Mouse (Mus musculus) heart, embryonic 10.5 days (tissue): ENCODE results near the gene Tas2r143. TPM values are rescaled to one million over a fixed set of nuclear protein-coding genes. Genes with fewer than 3 reads are reported as not detected.

ENCODE experiments used
- DNase-seq: peaks from one replicate; pipeline ENCODE4 v3.0.0-alpha.2; 2017; ENCODE audit warnings: low spot score
- H3K27ac ChIP-seq: fragments of 300-500 bp; sonication (generic); 2 replicates; pipeline ENCODE4 v1.5.1; 2016; ENCODE audit warnings: mild to moderate bottlenecking
- H3K27me3 ChIP-seq: fragments of 300-500 bp; sonication (generic); 2 replicates; pipeline ENCODE4 v1.6.1; 2016; ENCODE audit warnings: mild to moderate bottlenecking; ENCODE audit not compliant: poor library complexity, insufficient read depth, severe bottlenecking
- H3K36me3 ChIP-seq: fragments of 300-500 bp; sonication (generic); 2 replicates; pipeline ENCODE4 v1.6.1; 2016; ENCODE audit warnings: mild to moderate bottlenecking, moderate library complexity
- H3K4me1 ChIP-seq: fragments of 300-500 bp; sonication (generic); 2 replicates; pipeline ENCODE4 v1.6.1; 2016; ENCODE audit warnings: mild to moderate bottlenecking
- H3K4me3 ChIP-seq: fragments of 300-500 bp; sonication (generic); 2 replicates; pipeline ENCODE4 v1.5.1; 2016; ENCODE audit warnings: mild to moderate bottlenecking, moderate library complexity
- H3K9me3 ChIP-seq: fragments of 300-500 bp; sonication (generic); 2 replicates; pipeline ENCODE4 v1.6.1; 2016; ENCODE audit warnings: mild to moderate bottlenecking, moderate library complexity
- WGBS: fragments of 180-500 bp; shearing (Covaris S2); methylation state at CpG from one replicate; pipeline ENCODE4 v1.1.7; 2016; 5-methylcytosine and 5-hydroxymethylcytosine counted together
- polyA plus RNA-seq: library from polyadenylated mRNA; unstranded; fragments of >200 nt; fragmentation: Nextera tagmentation; extraction: Ambion mirVana; gene quantifications from 2 replicates; pipeline ENCODE4 v1.2.1, GENCODE M21; 2016

Tas2r143 gene
- polyA plus RNA-seq, 1 experiment from 2014 or later, result not detected

GRCm38 (mm10) chr6:42372421-42372815 is 27.6 kb upstream of the Tas2r143 start:
- peaks cover 63% of the 10 kb centered on the region for H3K4me1 ChIP-seq
- H3K9me3 ChIP-seq, result no peaks in the 10 kb centered on the region
- H3K27ac ChIP-seq, result peak overlapping the region; percentile 83
- H3K4me3 ChIP-seq, result peak overlapping the region; percentile 70
- WGBS, result 12% methylated on average over 9 of the region's 9 CpGs
- DNase-seq, result no peak
- no peaks in the 10 kb centered on the region for H3K27me3 ChIP-seq
- H3K36me3 ChIP-seq, result no peaks in the 10 kb centered on the region

- H3K4me1 ChIP-seq, result peaks cover 63% of the 10 kb centered on the region
- peak within 1 kb of the TSS; percentile 70 for H3K4me3 ChIP-seq
- DNase-seq, result peak; percentile 76
- H3K9me3 ChIP-seq, result no peaks in the 10 kb centered on the region
- no peaks in the 10 kb centered on the region for H3K36me3 ChIP-seq
- H3K27ac ChIP-seq, result peak within 1 kb of the TSS; percentile 83
- H3K27me3 ChIP-seq, result no peaks in the 10 kb centered on the region
- under 1% methylated on average over 34 of the region's 36 CpGs for WGBS
Observed at GRCm38 (mm10) chr6:42372816-42373547, 27.1 kb upstream of the Tas2r143 start, which contains the start of gene Epha1. Gene Epha1, minus strand, starts transcription at chr6:42373268.

GRCm38 (mm10) chr6:42373669-42374430 is 26.2 kb upstream of the Tas2r143 start:
- Histone ChIP-seq H3K36me3 (no peaks in the 10 kb centered on the region), H3K27me3 (no peaks in the 10 kb centered on the region), H3K4me1 (peaks cover 63% of the 10 kb centered on the region), H3K27ac (peak overlapping the region; percentile 83), H3K9me3 (no peaks in the 10 kb centered on the region), H3K4me3 (peak overlapping the region; percentile 70)
- 51% methylated on average over 6 of the region's 7 CpGs for WGBS
- no peak for DNase-seq

- DNase-seq, result no peak
- 41% methylated on average over 4 of the region's 4 CpGs for WGBS
- Histone ChIP-seq H3K4me1 (peaks cover 63% of the 10 kb centered on the region), H3K27me3 (no peaks in the 10 kb centered on the region), H3K4me3 (no peak overlapping the region), H3K27ac (no peak overlapping the region), H3K36me3 (no peaks in the 10 kb centered on the region), H3K9me3 (no peaks in the 10 kb centered on the region)
Observed at GRCm38 (mm10) chr6:42374701-42375100, 25.3 kb upstream of the Tas2r143 start.

GRCm38 (mm10) chr6:42375131-42375530 is 24.9 kb upstream of the Tas2r143 start:
- Histone ChIP-seq H3K36me3 (no peaks in the 10 kb centered on the region), H3K27ac (no peak overlapping the region), H3K4me3 (no peak overlapping the region), H3K27me3 (no peaks in the 10 kb centered on the region), H3K9me3 (no peaks in the 10 kb centered on the region), H3K4me1 (peaks cover 59% of the 10 kb centered on the region)
- WGBS, result 63% methylated on average over 2 of the region's 2 CpGs
- no peak for DNase-seq

GRCm38 (mm10) chr6:42376016-42376415 is 24.0 kb upstream of the Tas2r143 start:
- H3K36me3 ChIP-seq, result no peaks in the 10 kb centered on the region
- H3K27me3 ChIP-seq, result no peaks in the 10 kb centered on the region
- no peak overlapping the region for H3K4me3 ChIP-seq
- 21% methylated on average over 4 of the region's 4 CpGs for WGBS
- DNase-seq, result no peak
- no peak overlapping the region for H3K27ac ChIP-seq
- H3K9me3 ChIP-seq, result no peaks in the 10 kb centered on the region
- H3K4me1 ChIP-seq, result peaks cover 54% of the 10 kb centered on the region

GRCm38 (mm10) chr6:42376504-42377019 is 23.5 kb upstream of the Tas2r143 start:
- 57% methylated on average over 6 of the region's 6 CpGs for WGBS
- no peak overlapping the region for H3K27ac ChIP-seq
- H3K27me3 ChIP-seq, result no peaks in the 10 kb centered on the region
- no peak for DNase-seq
- H3K4me3 ChIP-seq, result no peak overlapping the region
- H3K36me3 ChIP-seq, result no peaks in the 10 kb centered on the region
- H3K9me3 ChIP-seq, result no peaks in the 10 kb centered on the region
- peaks cover 55% of the 10 kb centered on the region for H3K4me1 ChIP-seq

- 81% methylated on average over 5 of the region's 5 CpGs for WGBS
- no peaks in the 10 kb centered on the region for H3K27me3 ChIP-seq
Observed at GRCm38 (mm10) chr6:42377280-42377679, 22.8 kb upstream of the Tas2r143 start.

GRCm38 (mm10) chr6:42379551-42379950 is 20.5 kb upstream of the Tas2r143 start:
- DNase-seq, result no peak
- Histone ChIP-seq H3K9me3 (no peaks in the 10 kb centered on the region), H3K4me1 (peaks cover 35% of the 10 kb centered on the region), H3K4me3 (no peak overlapping the region), H3K27ac (no peak overlapping the region), H3K27me3 (no peaks in the 10 kb centered on the region), H3K36me3 (no peaks in the 10 kb centered on the region)
- WGBS, result 56% methylated on average over 3 of the region's 3 CpGs

More at GRCm38 (mm10) chr6:42377280-42377679, 22.8 kb upstream of the Tas2r143 start:
- H3K27ac ChIP-seq, result no peak overlapping the region
- H3K9me3 ChIP-seq, result no peaks in the 10 kb centered on the region
- no peak overlapping the region for H3K4me3 ChIP-seq
- H3K4me1 ChIP-seq, result peaks cover 54% of the 10 kb centered on the region
- H3K36me3 ChIP-seq, result no peaks in the 10 kb centered on the region
- no peak for DNase-seq

GRCm38 (mm10) chr6:42380416-42381144 is 19.5 kb upstream of the Tas2r143 start:
- DNase-seq, result no peak
- no peak overlapping the region for H3K4me3 ChIP-seq
- no peaks in the 10 kb centered on the region for H3K36me3 ChIP-seq
- no peaks in the 10 kb centered on the region for H3K9me3 ChIP-seq
- H3K4me1 ChIP-seq, result peaks cover 26% of the 10 kb centered on the region
- 14% methylated on average over 8 of the region's 8 CpGs for WGBS
- no peaks in the 10 kb centered on the region for H3K27me3 ChIP-seq
- no peak overlapping the region for H3K27ac ChIP-seq

- DNase-seq, result no peak
- WGBS, result 42% methylated on average over 2 of the region's 2 CpGs
- H3K27ac ChIP-seq, result no peak overlapping the region
Observed at GRCm38 (mm10) chr6:42381221-42381620, 18.8 kb upstream of the Tas2r143 start.

GRCm38 (mm10) chr6:42381916-42382381 is 18.1 kb upstream of the Tas2r143 start:
- no peaks in the 10 kb centered on the region for H3K27me3 ChIP-seq
- no peaks in the 10 kb centered on the region for H3K9me3 ChIP-seq
- H3K4me1 ChIP-seq, result peaks cover 14% of the 10 kb centered on the region; the same call in 1 of the 2 replicates
- no peak for DNase-seq
- 43% methylated on average over 9 of the region's 9 CpGs for WGBS
- no peak overlapping the region for H3K4me3 ChIP-seq
- H3K27ac ChIP-seq, result 0 out of 2 replicates have a peak overlapping the region, but pooled peaks have one; percentile 44
- H3K36me3 ChIP-seq, result no peaks in the 10 kb centered on the region

More at GRCm38 (mm10) chr6:42381221-42381620, 18.8 kb upstream of the Tas2r143 start:
- Histone ChIP-seq H3K4me1 (peaks cover 19% of the 10 kb centered on the region), H3K36me3 (no peaks in the 10 kb centered on the region), H3K9me3 (no peaks in the 10 kb centered on the region), H3K27me3 (no peaks in the 10 kb centered on the region), H3K4me3 (no peak overlapping the region)
